Mouse (Mus musculus): Measurements from ENCODE around the gene Gm9611.
"Not testable (repeated sequence)": the region's sequence is repeated elsewhere in the genome, so short reads cannot be mapped to it uniquely, and the experiment has no call there.

Gene Gm9611

DNA sequence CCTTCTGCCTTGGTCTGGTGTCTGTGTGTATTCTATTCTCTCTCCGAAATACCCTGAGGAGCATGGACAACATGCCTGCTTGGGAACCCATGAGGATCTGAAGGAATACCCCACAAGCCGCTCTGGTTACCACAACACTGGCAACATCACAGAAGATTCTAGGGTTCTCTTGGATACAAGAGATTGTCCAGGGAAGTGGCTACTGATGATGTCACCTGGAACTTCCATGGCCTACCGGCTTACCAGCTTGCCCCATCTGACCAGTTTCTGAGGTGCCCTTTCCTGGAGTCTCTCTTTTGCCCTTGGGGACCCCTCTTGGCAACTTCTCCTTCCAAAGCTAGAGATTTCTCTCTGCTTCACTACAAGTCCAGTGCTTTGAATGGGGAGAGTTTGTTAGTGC is at the start of gene Gm9611:
Gm9611 (minus strand) TSS at position 101 of the 400 bp plus-strand sequence.
- DNase-seq (ENCODE audit: inconsistent age in 2 of 2, low spot score in 1 of 2) = not testable (repeated sequence)

- DNase-seq (ENCODE audit: inconsistent age in 2 of 2, low spot score in 1 of 2) = not testable (repeated sequence)
Observed at GRCm38 (mm10) chr14:42309910-42310309, 12.8 kb upstream of the Gm9611 start, which contains the start of gene Gm7995. TSS of gene Gm7995 (plus strand) at chr14:42310210.

DNA sequence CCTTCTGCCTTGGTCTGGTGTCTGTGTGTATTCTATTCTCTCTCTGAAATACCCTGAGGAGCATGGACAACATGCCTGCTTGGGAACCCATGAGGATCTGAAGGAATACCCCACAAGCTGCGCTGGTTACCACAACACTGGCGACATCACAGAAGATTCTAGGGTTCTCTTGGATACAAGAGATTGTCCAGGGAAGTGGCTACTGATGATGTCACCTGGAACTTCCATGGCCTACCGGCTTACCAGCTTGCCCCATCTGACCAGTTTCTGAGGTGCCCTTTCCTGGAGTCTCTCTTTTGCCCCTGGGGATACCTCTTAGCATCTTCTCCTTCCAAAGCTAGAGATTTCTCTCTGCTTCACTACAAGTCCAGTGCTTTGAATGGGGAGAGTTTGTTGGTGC is 37.2 kb downstream of the Gm9611 start, which contains the start of gene Gm17026:
Gm17026 (minus strand) TSS at position 101 of the 400 bp plus-strand sequence.
- DNase-seq (ENCODE audit: inconsistent age in 2 of 2, low spot score in 1 of 2) = not testable (repeated sequence)

Measured in adrenal gland, adult (tissue).